Mouse (Mus musculus) splenic B cell, adult 2 months (primary cell): ENCODE measurements around the gene St6galnac6.

Experiments used
- DNase-seq: peaks from one replicate; pipeline ENCODE4 v3.0.0-alpha.2; 2011; ENCODE audit warnings: low read depth, low spot score
- H3K27me3 ChIP-seq: 2 replicates; pipeline ENCODE4 v1.6.1; 2012; ENCODE audit warnings: mild to moderate bottlenecking, low read length, moderate library complexity, mixed read lengths; ENCODE audit not compliant: control insufficient read depth, poor library complexity, insufficient read depth, severe bottlenecking
- H3K36me3 ChIP-seq: 2 replicates; pipeline ENCODE4 v1.6.1; 2012; ENCODE audit warnings: mild to moderate bottlenecking, low read length, moderate library complexity, mixed read lengths; ENCODE audit not compliant: control insufficient read depth, poor library complexity, insufficient read depth, severe bottlenecking

Gene St6galnac6

GRCm38 (mm10) chr2:32655394-32655744 is 55.9 kb downstream of the St6galnac6 start:
- H3K36me3 ChIP-seq, result no peaks in the 10 kb centered on the region
- no peak for DNase-seq

GRCm38 (mm10) chr2:32655826-32656225 is 56.3 kb downstream of the St6galnac6 start:
- Histone ChIP-seq H3K36me3 (no peaks in the 10 kb centered on the region), H3K27me3 (no peaks in the 10 kb centered on the region)
- DNase-seq, result peak; percentile 45

More at GRCm38 (mm10) chr2:32655394-32655744, 55.9 kb downstream of the St6galnac6 start:
- H3K27me3 ChIP-seq, result no peaks in the 10 kb centered on the region

- Histone ChIP-seq H3K36me3 (no peaks in the 10 kb centered on the region), H3K27me3 (no peaks in the 10 kb centered on the region)
- no peak for DNase-seq
Observed at GRCm38 (mm10) chr2:32658873-32659272, 59.4 kb downstream of the St6galnac6 start.

GRCm38 (mm10) chr2:32661509-32662107 is 62.1 kb downstream of the St6galnac6 start:
- no peak for DNase-seq
- Histone ChIP-seq H3K27me3 (no peaks in the 10 kb centered on the region), H3K36me3 (no peaks in the 10 kb centered on the region)

GRCm38 (mm10) chr2:32662291-32662690 is 62.8 kb downstream of the St6galnac6 start:
- Histone ChIP-seq H3K36me3 (no peaks in the 10 kb centered on the region), H3K27me3 (no peaks in the 10 kb centered on the region)
- DNase-seq, result no peak

- no peaks in the 10 kb centered on the region for H3K27me3 ChIP-seq
- H3K36me3 ChIP-seq, result no peaks in the 10 kb centered on the region
- DNase-seq, result no peak
Observed at GRCm38 (mm10) chr2:32665345-32665744, 65.8 kb downstream of the St6galnac6 start.

- no peak for DNase-seq
- Histone ChIP-seq H3K27me3 (no peaks in the 10 kb centered on the region), H3K36me3 (no peaks in the 10 kb centered on the region)
Observed at GRCm38 (mm10) chr2:32665853-32666252, 66.3 kb downstream of the St6galnac6 start.

GRCm38 (mm10) chr2:32667775-32668174 is 68.3 kb downstream of the St6galnac6 start:
- H3K27me3 ChIP-seq, result no peaks in the 10 kb centered on the region
- DNase-seq, result no peak
- no peaks in the 10 kb centered on the region for H3K36me3 ChIP-seq

GRCm38 (mm10) chr2:32668176-32668575 is 68.7 kb downstream of the St6galnac6 start:
- Histone ChIP-seq H3K27me3 (no peaks in the 10 kb centered on the region), H3K36me3 (no peaks in the 10 kb centered on the region)
- no peak for DNase-seq

- no peaks in the 10 kb centered on the region for H3K27me3 ChIP-seq
- no peak for DNase-seq
- no peaks in the 10 kb centered on the region for H3K36me3 ChIP-seq
Observed at GRCm38 (mm10) chr2:32669876-32670275, 70.4 kb downstream of the St6galnac6 start.
